Mouse (Mus musculus) kidney, adult 2 months (tissue): ENCODE measurements around the gene Myg1. TPM values are rescaled to one million over a fixed set of nuclear protein-coding genes. Genes with fewer than 3 reads are reported as not detected.

Experiments
- DNase-seq: peaks from one replicate; pipeline ENCODE4 v3.0.0; 2021
- H3K27ac ChIP-seq: fragments of 200-500 bp; 2 replicates; pipeline ENCODE4 v1.5.1; 2012; ENCODE audit warnings: low read depth, low read length, control low read depth, inconsistent platforms; ENCODE audit not compliant: insufficient read depth
- H3K27me3 ChIP-seq: fragments of 200-500 bp; replicated peaks from 2 replicates; pipeline ENCODE4 v1.6.1; 2012; ENCODE audit warnings: mild to moderate bottlenecking, moderate library complexity, low read length, inconsistent platforms; ENCODE audit not compliant: control insufficient read depth, insufficient read depth
- H3K36me3 ChIP-seq: fragments of 200-500 bp; 2 replicates; pipeline ENCODE4 v1.6.1; 2012; ENCODE audit warnings: mild to moderate bottlenecking, moderate library complexity, low read length, inconsistent platforms; ENCODE audit not compliant: control insufficient read depth, insufficient read depth
- H3K4me1 ChIP-seq: fragments of 200-500 bp; 2 replicates; pipeline ENCODE4 v1.6.1; 2011; ENCODE audit warnings: low read length; ENCODE audit not compliant: control insufficient read depth, insufficient read depth
- H3K4me3 ChIP-seq: fragments of 200-500 bp; 2 replicates; pipeline ENCODE4 v1.5.1; 2011; ENCODE audit warnings: mild to moderate bottlenecking, low read depth, low read length, control low read depth; ENCODE audit not compliant: insufficient read depth
- CTCF ChIP-seq: fragments of 200-500 bp; conservative IDR thresholded peaks from 2 replicates; pipeline ENCODE4 v1.5.1; 2011; ENCODE audit warnings: low read depth, mild to moderate bottlenecking, control low read depth, low read length, moderate library complexity, mixed read lengths; ENCODE audit not compliant: insufficient read depth, insufficient read length
- POLR2A ChIP-seq: fragments of 200-500 bp; IDR thresholded peaks from one replicate; pipeline ENCODE4 v1.6.1; 2011; ENCODE audit warnings: low read depth, low read length, control low read depth
- WGBS: fragments of 180-500 bp; shearing (Covaris S2); methylation state at CpG from one replicate; pipeline ENCODE4 v1.1.7; 2018; 5-methylcytosine and 5-hydroxymethylcytosine counted together
- polyA plus RNA-seq: library from polyadenylated mRNA; depleted of rRNA; stranded (reverse); fragments of >200 nt; gene quantifications from 2 replicates; pipeline ENCODE4 v1.2.3, GENCODE M21; 2012

Gene Myg1
- polyA plus RNA-seq, 1 experiment, result 70.0 TPM

DNA sequence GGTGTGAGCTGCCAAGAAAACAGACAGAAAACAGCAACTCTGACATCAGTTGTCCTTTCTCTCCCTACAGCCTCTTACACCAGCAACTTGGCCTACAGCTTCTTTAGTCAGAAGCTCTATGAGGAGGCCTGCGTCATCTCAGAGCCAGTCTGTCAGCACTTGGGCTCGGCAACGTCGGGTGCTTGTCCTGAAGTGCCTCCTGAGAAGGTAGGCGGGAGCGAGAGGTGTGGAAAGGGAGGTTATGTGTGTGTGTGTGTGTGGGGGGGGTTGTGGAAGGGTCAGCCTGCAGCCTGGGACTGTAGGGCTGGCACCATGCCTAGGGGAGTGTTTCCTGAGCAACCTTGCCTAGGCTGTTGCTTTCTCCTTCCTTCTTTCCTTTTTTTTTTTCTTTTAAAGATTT, 29.0 kb upstream of the Myg1 start:
- Histone ChIP-seq H3K36me3 (no peaks in the 10 kb centered on the region), H3K4me1 (no peaks in the 10 kb centered on the region), H3K27me3 (no peaks in the 10 kb centered on the region), H3K27ac (no peak overlapping the region), H3K4me3 (no peak overlapping the region)
- no peak for DNase-seq
- 75% methylated on average over 6 of the region's 6 CpGs for WGBS
- TF ChIP-seq POLR2A (no peak), CTCF (no peak)

DNA sequence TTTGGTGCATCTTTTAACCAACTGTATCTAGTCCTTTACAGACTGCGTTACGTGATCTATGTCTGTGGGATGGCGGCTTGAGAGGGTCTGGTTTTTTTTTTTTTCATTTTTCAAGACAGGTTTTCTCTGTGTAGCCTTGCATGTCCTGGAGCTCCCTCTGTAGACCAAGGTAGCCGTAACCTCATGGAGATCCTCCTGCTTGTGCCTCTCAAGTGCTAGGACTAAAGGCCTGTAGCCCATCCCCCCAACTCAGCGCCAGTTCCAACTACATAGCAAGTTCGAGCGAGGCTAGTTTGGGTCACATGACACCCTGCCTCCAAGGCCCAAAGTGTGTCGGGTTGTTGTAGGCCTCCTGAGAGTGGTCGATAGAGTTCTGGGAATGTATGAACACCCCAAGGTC, 22.8 kb upstream of the Myg1 start:
- no peak overlapping the region for H3K4me3 ChIP-seq
- no peaks in the 10 kb centered on the region for H3K4me1 ChIP-seq
- no peak overlapping the region for H3K27ac ChIP-seq
- 85% methylated on average over 9 of the region's 9 CpGs for WGBS
- no peaks in the 10 kb centered on the region for H3K27me3 ChIP-seq
- no peaks in the 10 kb centered on the region for H3K36me3 ChIP-seq
- no peak for TF ChIP-seq CTCF
- no peak for TF ChIP-seq POLR2A
- DNase-seq, result no peak

GRCm38 (mm10) chr15:102310074-102310845, 21.2 kb upstream of the Myg1 start:
- no peaks in the 10 kb centered on the region for H3K4me1 ChIP-seq
- no peak overlapping the region for H3K27ac ChIP-seq
- WGBS, result 68% methylated on average over 10 of the region's 10 CpGs
- no peaks in the 10 kb centered on the region for H3K27me3 ChIP-seq
- H3K4me3 ChIP-seq, result no peak overlapping the region
- peak; percentile 69 for DNase-seq
- H3K36me3 ChIP-seq, result no peaks in the 10 kb centered on the region
- TF ChIP-seq POLR2A (no peak), CTCF (no peak)

- Histone ChIP-seq H3K36me3 (no peaks in the 10 kb centered on the region), H3K27ac (no peak overlapping the region), H3K4me3 (no peak overlapping the region), H3K4me1 (no peaks in the 10 kb centered on the region), H3K27me3 (no peaks in the 10 kb centered on the region)
- no peak for DNase-seq
- TF ChIP-seq POLR2A, result no peak
- TF ChIP-seq CTCF, result no peak
Observed at GRCm38 (mm10) chr15:102311489-102311888, 20.0 kb upstream of the Myg1 start.

GRCm38 (mm10) chr15:102315292-102315691, 16.2 kb upstream of the Myg1 start:
- H3K36me3 ChIP-seq, result no peaks in the 10 kb centered on the region
- no peaks in the 10 kb centered on the region for H3K4me1 ChIP-seq
- 85% methylated on average over 8 of the region's 8 CpGs for WGBS
- no peak overlapping the region for H3K4me3 ChIP-seq
- H3K27me3 ChIP-seq, result no peaks in the 10 kb centered on the region
- TF ChIP-seq POLR2A, result no peak
- TF ChIP-seq CTCF, result no peak
- H3K27ac ChIP-seq, result no peak overlapping the region
- peak; percentile 12 for DNase-seq

DNA sequence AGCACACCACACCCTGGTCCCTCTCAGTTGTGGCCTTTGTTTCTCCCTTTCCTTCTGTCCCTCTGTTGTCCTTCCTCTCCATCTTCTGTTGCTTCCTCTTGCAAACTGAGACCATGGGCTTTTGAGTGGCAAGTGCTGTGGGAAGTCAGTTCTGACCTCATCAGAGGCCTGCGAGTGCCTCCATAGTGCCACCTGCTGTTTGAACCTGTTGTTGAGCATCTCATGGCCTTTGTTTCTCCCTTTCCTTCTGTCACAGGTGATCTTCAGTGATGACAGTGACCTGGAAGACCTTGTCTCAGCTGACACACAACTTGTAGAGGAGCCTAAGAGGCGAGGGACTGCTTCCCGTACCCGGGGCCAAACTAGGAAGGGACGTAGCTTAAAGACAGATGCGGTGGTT, 15.2 kb upstream of the Myg1 start:
- no peaks in the 10 kb centered on the region for H3K27me3 ChIP-seq
- TF ChIP-seq CTCF (peak; percentile 94), POLR2A (no peak)
- H3K36me3 ChIP-seq, result no peaks in the 10 kb centered on the region
- DNase-seq, result peak; percentile 75
- WGBS, result 80% methylated on average over 6 of the region's 6 CpGs
- H3K4me1 ChIP-seq, result no peaks in the 10 kb centered on the region
- no peak overlapping the region for H3K4me3 ChIP-seq
- no peak overlapping the region for H3K27ac ChIP-seq

- TF ChIP-seq CTCF, result no peak
- no peak for TF ChIP-seq POLR2A
- Histone ChIP-seq H3K36me3 (no peaks in the 10 kb centered on the region), H3K27me3 (no peaks in the 10 kb centered on the region), H3K27ac (no peak overlapping the region), H3K4me1 (peaks cover 6% of the 10 kb centered on the region; the same call in 1 of the 2 replicates), H3K4me3 (peak overlapping the region; percentile 22; the same call in 1 of the 2 replicates)
- DNase-seq, result peak; percentile 69
- WGBS, result 77% methylated on average over 12 of the region's 12 CpGs
Observed at GRCm38 (mm10) chr15:102324654-102325473, 6.6 kb upstream of the Myg1 start.
